Mouse (Mus musculus): ENCODE measurements around the gene Ccdc186.
A peak's percentile ranks its signal among the peaks of the same experiment; 100 is the strongest.
"Not testable (repeated sequence)": the region's sequence is repeated elsewhere in the genome, so short reads cannot be mapped to it uniquely, and the experiment has no call there.

Ccdc186 gene

DNA sequence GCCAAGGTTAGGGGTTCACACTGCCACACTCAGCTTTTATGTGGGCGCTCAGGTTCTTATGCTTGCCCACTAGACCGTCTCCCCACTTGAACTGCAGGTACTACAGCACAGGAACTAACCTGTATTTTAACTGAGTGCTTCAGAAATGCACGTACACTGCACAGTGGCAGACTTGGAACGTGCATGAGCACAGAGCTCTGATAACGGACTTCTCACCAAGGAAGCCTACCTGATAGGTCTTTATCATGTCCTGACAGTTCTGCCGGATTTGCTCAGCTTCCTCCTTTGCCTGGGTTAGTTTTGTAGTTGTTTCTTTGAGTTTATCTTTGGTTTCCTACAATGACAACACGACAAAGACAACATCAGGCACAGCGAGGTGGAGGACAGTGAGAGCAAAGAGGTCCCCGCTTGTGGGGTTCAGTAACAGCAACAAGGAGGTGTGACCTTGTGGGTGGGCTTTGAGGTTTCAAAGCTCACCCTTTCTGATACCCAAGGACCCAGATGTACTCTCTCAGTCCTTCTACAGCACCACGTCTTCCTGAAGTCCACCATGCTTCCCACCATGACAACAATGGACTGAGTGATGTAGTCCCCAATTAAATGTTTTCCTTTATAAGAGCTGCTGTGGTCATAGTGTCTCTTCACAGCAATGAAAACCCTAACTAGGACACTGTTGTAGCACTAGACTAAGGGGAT, 20.2 kb downstream of the Ccdc186 start:
- no peak for DNase-seq (ENCODE audit: low read depth, low spot score)

DNA sequence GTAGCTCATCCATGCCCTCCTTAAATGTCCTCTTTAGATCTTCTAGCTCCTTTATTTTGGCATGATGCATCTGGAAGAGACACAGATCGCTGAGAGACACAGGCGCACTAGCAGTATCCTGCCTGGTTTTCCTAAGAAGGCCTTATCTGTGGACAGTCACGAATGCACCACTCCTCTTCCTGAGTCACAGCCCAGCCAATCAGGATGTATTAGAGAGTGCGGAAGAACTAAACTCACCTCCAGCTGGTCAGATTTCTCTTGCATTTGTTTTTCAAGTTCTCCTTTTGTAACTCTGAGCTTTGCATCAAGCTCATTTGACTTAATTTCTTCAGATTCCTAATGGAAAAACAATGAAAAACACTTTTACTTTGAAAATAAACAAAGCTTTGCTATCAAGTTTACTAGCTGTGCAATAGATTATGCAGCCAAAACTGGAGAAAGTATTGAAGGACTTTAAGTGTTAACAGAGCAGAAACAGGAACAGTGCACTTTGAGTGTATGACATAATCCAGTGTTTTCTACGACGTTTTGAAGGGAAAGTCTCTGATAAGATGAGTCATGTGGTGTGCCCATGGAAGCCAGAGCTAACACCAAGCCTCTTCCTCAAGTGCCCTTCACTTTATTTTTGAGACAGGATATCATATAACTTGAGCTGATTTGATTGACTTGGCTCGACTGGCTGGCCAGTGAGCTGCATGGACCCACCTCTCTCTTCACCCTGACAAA, 20.9 kb downstream of the Ccdc186 start:
- DNase-seq (ENCODE audit: low read depth, low spot score) = no peak

DNA sequence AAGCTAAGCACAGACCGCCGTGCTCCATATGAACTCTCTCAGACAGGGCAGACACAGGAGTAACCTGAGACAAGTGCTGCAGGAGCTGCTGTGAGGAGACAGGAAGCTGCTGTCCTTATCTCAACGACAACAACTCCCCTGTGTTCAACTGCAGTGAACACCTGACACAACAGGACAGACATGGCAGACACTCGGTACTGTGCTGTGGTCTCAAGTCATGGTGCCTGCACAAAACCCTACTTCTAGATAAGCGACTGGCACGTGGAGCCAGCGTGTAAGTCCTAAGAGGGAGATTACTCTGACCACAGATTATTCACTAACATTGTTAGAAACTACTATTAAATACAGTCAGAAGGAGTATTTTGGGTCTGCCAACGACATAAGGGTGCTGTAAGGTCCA, 21.8 kb downstream of the Ccdc186 start:
- no peak for DNase-seq (ENCODE audit: low read depth, low spot score)

DNA sequence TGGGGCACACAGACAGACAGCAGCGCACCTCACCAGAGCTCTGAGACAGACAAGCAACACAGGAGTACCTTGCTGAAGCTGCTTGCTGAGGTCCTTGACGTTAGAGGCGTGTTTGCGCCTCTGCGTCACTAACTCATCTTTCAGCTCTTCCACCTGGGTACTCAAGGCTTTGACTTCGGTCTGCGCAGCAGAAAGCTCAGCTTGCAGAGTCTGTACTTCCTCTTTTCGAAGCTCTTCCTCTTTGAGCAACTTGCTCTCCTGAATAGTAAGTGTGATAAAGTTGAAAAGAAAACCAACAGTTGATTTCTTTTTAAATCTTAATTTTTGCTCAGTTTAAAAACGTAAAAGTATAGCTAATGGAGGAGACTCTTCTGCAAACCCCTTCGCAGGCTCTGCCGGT, 24.6 kb downstream of the Ccdc186 start:
- no peak for DNase-seq (ENCODE audit: low read depth, low spot score)

DNA sequence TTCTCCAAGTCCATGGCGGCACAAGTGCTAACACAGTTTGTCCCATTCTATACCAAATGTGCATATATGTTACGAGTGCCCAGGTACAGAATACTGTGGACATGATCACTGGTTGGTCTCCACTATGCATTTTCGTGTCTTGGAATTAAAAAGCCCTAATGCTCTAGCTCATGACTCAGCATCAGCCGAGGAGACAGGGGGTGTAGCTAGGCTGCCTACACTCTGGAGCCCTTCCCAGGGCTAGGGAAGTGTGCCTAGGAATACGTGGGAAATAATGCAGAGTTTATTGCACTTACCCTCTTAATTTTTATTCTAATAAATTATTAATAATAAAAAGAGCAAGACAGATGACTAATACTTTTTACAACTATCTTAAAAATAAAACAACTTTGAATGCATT, 33.0 kb downstream of the Ccdc186 start:
- DNase-seq (ENCODE audit: low read depth, low spot score) = no peak

DNA sequence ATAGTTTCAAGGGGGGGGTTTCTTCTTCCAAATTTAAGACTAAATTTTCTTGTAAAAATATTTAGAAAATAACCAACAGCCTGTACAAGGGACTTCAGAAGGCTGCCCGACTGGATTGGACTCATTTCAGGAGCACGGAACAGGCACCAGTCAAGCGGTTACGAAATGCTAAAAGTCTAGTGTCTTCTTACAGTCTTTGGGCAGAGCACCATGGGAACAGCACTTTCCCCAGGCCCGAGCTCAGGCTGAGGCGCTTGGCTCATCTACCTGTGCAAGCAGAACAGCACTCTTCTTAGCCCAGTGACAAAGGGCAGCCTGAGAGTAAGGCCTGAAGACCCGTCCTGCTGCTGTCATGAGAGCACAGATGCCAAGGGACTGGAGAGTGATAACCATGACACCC, 34.1 kb downstream of the Ccdc186 start:
- DNase-seq (ENCODE audit: low read depth, low spot score) = no peak

DNA sequence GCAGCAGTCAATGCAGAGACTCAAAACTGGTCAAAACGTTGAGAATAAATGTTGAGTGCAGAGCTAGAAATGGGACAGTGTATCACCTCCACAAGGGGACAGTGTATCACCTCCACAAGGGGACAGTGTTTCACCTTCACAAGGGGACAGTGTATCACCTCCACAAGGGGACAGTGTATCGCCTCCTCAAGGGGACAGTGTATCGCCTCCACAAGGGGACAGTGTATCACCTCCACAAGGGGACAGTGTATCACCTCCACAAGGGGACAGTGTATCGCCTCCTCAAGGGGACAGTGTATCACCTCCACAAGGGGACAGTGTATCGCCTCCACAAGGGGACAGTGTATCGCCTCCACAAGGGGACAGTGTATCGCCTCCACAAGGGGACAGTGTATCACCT, 43.5 kb downstream of the Ccdc186 start:
- DNase-seq (ENCODE audit: low read depth, low spot score) = not testable (repeated sequence)

DNA sequence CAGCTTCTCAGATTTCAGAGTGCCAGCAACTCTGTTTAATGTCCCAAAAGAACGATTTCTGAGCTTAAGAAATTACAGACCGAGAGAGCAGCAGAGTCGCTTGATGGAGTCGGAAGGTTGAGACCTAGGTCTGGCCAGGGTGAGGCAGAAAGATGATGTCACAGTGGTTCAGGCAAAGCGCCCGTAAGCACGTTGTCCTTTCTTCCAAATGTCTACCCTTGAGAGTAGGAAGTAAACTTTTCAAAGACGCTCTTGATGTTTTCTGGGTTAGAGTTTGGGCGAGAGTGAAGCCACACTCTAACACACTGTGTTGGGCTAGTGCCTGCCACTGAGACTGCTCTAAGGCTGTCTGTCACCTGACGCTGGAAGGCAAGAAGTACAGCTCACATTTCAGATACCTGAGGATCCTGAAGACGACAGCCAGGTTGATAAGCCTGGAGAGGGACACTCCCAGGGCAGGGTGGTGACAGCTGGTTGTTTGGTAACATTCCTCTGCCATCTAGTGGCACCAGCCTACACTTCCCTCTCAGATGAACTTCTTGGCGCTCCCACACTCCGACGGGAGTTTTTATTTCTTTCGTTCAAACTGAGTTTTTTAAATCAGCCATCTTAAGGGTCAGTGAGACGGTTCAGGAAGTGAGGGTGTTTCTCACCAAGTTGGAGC, 45.1 kb downstream of the Ccdc186 start:
- DNase-seq (ENCODE audit: low read depth, low spot score) = peak; percentile 45

DNA sequence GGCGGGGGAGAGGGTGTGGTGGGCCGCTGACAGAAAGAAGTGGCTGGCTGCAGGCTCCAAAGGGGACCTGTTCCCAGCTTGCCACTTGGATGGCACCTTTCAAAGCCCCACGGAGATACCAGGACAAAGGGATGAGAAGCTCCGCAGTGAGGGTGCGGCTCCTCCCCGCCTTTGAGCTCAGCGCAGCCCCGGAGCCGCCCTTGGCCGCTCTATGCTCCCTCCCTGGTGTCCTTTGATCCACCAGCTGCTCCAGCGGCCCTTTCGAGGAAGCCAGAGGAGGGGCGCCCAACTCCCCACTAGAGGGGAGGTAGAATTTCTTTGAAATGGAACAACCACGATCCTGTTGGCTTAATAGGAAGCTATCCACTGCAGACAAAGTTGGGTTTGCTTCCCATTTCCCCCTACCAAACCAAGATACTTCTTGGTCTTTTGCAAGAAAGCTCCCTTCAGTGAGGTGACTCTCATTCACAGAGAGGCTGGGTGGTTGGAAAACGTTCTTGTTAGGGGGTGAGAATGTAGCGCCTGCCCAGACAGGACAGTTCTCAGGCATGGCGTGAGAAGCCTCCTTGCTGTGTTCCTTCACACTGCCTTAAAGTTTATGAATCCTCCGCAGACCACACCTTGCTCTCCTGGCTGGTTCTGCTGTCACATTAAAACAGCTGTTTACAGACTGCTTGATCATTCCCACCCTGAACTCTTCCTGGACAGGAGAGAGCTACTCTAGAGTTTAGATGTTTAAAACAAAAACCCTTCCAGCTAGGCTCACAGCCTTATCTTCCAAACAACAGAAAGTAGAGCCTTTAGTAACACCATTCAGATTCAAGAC, 45.9 kb downstream of the Ccdc186 start:
- DNase-seq (ENCODE audit: low read depth, low spot score) = peak; percentile 35

DNA sequence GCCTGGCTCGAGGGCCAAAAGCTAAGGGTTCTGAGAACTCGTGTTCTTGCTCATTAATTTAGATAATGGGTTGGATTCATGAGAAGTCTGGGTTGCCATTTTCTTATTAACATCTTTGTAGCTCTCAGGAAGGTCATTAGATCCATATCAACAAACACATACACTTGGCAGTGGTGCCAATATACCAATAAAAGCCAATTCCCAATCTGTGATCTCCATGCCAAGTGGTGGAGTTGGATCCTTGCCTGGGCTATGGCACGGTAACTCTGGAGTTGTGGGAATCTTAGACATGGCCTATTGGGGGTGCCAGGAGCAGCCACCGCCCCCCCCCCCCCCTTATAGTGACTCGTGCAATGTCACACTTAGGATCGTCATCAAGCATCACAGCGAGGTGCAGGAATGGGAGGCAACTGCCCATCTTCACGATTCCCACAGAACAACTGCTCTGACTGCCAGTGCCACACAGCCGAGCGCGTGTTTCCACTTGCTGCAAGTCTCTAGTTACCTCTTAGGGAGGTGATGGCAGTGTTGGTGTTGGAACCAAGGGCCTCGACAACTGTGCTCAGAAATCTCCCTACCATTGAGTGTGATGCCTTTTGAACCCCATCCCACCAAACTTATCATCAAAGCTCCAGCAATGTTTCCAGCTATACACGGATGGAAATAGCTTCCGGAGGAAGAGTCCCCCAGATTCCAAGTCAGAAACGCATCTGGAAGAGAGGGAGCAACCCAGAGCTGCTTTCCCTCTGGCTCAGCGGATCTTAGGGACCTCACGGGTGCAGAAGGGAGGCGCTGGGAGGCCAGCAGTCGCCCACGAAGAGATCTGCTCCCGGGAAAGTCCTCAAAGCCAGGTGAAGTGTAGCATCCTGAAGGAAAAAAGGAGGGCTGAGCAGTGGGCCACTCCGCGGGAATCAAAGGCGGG, 46.8 kb downstream of the Ccdc186 start:
- DNase-seq (ENCODE audit: low read depth, low spot score) = no peak

DNA sequence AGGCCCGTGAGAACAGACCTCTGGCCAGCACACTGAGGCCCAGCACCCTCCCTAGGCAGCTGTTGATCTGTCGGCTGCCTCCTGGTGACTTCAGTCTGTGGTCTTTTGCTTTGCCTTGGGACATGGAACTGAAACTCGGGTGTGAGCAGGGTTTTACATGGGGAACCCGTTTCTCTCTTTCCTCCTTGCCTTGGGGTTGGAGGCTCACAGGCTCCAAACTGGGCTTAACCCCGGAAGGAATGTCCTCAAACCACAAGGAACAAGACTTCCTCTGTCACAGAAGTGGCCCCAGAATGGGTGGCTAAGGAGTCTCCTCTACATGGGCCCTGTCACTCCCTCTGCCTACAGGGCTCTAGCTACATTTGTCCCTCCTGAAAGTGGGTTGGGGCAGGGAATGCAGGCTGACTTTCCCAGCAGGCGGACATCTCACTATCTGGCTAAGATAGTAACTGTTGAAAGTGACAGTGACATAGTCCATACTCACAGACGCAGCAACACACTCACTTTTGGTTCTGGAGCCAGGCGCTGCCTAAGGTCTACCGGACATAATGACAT, 47.5 kb downstream of the Ccdc186 start:
- DNase-seq (ENCODE audit: low read depth, low spot score) = no peak

DNA sequence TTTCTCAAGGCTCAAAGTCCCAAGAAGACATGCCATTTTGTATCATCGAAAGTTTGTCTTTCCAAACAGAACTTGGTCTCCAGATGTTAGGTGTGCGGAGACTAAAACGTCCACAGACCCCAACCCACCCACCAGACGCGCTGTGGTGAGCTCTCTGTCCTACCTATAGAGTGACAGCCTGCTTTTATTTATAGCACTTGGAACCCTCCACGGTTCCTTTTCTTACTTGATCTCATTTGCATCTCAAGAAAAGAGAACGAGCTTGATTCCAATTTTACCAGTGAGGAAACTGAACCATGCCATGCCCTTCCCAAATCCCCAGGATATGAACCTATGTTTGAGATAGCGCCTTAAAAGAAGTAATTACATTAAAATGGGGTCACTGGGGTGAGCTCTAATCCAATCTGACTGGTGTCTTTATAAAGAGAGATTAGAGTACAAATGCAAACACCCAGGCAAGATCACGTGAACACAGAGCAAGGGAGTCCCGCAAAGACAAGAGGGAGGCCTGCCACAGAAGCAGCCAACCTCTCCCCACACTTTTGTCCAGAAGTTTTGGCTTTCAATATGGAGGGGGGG, 48.5 kb downstream of the Ccdc186 start:
- no peak for DNase-seq (ENCODE audit: low read depth, low spot score)

DNA sequence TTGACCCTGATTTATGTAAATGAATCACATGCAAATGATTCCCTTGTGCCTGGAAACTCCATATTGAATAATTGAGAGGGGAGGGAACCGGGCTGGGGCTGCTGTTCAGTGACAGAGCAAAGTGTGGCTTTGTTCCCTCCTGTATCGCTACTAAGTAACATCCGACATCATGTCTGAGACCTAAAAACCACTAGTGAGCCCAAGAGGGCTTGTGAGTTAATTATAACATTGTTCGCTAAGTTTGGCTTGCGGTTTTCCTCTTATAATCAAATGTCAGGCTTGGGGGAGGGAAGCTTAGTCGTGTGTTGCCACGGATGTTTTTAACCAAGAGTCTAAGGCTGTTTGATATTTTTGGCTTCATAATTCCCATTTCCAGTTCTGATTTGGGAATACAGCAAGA, 49.8 kb downstream of the Ccdc186 start:
- no peak for DNase-seq (ENCODE audit: low read depth, low spot score)

DNA sequence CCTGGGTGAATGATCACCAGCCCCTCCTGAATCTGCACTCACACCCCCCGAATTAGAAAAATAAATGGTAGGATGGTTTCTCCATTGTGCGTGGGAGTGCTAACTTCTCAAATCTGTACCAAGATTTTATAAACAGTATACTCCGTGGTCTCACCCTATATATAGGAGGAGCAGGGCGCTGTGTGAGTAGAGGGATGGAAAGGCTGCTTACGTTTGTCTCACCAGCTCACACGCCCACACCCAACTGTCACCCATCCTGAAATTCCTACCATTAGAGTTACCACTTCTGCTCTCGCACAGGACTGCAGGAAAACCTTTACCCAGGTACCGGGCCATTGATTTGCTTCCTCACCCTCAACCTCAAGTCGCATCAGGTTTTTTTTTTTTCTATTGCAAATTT, 53.0 kb downstream of the Ccdc186 start:
- DNase-seq (ENCODE audit: low read depth, low spot score) = no peak

DNA sequence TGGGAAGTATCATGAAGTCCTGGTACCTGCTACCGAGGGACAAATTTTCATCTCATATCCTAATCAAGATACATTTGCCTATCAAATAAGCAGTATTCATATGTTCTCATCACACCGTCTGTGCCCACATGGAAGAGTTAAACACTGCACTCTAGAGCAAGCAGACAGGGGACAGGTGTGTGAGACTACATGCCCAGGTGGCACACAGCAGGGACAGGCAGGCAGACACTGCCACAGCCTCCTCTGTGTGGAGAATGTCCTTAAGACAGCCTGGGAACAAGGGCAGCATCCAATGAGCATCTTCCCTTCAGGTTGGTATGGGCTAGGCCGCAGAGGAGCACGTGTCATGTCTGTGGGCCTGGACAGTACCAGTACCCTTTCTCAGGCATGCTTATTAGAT, 59.3 kb downstream of the Ccdc186 start:
- DNase-seq (ENCODE audit: low read depth, low spot score) = no peak

DNA sequence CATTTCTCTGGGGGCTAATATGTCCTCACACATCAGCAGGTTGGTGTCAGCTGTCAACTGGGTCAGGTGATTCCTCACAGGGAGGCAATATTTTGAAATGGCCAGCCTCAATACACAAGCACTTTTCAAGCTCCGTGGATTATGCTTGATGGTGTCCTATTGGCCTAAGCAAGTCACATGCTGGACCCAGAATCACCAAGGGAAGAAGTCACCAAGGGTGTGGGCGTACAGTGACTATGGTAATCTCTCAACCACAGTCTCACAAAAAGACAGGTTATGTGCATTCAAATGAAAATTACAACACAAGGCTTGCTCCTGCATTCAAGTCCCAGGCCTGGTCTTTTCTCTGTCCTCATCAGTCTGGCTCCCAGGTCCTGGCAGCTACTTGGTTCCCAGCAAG, 60.3 kb downstream of the Ccdc186 start:
- DNase-seq (ENCODE audit: low read depth, low spot score) = no peak

DNA sequence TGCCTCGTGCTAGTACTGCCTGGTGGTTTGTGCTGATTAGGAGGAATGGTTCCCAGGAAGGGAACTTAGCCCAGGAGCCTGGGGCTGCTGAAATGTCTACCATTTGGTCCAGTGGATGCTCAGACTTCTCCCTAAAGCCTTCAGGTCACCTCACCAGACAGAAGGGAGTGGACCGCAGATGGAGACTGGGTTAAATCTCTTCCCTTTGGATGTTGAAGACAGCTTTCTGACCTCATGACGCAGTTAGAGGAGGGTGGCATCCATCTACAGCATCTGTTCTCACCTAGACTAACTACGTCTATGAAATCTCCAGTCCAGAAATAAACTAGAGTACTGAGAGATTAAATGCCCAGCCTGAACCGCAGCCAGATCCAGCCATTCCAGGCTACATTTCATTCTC, 60.9 kb downstream of the Ccdc186 start:
- no peak for DNase-seq (ENCODE audit: low read depth, low spot score)

DNA sequence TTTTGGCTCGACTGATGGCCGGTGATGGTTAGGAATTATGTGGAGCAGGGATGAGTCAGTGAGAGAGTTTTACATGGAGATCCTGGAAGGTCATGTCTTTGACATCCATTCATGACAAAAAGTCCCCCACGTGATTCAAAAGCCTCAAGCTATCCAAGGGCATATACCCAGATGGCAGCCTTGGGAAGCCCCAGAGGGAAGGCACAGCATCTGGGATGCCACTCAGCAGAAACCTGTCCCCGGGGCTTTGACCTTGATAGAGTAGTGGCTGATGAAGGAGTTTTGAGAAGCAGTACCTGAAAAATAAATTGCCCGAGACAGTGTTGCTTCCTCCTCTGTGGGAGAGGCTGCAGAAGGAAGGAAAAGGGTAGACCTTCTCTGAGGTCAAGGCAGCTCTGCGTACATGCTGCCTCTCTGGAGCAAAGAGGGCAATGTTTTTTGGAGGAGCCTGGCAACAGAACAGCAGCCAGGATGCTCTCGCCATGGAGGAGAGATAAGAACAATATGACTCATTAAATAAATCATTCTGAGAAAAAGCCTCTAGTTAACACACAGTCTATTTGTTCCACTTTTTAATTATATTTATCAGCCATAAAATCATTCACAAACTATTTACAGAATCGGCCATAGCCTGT, 61.6 kb downstream of the Ccdc186 start:
- no peak for DNase-seq (ENCODE audit: low read depth, low spot score)

DNA sequence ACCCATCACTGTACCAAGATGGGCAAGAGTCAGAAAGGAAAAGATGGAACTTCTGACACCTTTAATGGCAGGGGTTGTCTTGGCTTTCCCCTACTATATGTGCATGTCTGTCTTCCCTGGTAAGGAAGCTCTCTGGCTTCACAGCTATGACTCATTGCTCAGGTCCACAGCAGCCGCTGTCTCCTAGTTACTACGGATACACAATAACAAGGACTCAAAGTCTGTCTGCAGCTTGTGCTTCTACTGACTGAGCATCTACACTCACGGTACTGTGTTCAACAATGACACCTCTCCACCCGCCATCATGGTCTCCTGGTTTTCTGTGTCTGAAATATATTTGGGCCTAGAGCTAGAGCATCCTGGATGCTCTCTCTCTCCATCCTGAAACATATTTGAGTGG, 62.2 kb downstream of the Ccdc186 start:
- DNase-seq (ENCODE audit: low read depth, low spot score) = no peak

DNA sequence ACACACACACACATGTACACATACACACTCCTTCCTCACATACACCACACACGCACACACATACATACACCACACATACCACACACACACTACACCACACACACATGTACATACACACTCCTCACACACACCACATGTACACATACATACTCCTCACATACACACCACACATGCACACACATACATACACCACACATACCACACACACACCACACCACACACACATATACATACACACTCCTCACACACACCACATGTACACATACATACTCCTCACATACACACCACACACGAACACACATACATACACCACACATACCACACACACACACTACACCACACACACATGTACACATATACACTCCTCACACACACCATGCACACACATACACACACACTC, 63.7 kb downstream of the Ccdc186 start:
- no peak for DNase-seq (ENCODE audit: low read depth, low spot score)

All from ES-CJ7 (cell line).